Mouse (Mus musculus) mouse embryonic stem cell (cell line): ENCODE measurements around the gene Rgs12.

Experiments used
- in situ Hi-C, 2 experiments: fragments of 300-500 bp; cut with MboI; formaldehyde crosslinking; loops; 1 replicate in 1 of 2; 3 replicates in 1 of 2; pipeline ENCODE4 v1.14.3; 2019 to 2020; ENCODE audit warnings: low sequenced_read_pairs in 2 of 2, low pct_unique_long_range_greater_than_20kb in 1 of 2, mixed read lengths in 1 of 2; ENCODE audit not compliant: unreplicated experiment in 1 of 2

The Rgs12 gene

DNA sequence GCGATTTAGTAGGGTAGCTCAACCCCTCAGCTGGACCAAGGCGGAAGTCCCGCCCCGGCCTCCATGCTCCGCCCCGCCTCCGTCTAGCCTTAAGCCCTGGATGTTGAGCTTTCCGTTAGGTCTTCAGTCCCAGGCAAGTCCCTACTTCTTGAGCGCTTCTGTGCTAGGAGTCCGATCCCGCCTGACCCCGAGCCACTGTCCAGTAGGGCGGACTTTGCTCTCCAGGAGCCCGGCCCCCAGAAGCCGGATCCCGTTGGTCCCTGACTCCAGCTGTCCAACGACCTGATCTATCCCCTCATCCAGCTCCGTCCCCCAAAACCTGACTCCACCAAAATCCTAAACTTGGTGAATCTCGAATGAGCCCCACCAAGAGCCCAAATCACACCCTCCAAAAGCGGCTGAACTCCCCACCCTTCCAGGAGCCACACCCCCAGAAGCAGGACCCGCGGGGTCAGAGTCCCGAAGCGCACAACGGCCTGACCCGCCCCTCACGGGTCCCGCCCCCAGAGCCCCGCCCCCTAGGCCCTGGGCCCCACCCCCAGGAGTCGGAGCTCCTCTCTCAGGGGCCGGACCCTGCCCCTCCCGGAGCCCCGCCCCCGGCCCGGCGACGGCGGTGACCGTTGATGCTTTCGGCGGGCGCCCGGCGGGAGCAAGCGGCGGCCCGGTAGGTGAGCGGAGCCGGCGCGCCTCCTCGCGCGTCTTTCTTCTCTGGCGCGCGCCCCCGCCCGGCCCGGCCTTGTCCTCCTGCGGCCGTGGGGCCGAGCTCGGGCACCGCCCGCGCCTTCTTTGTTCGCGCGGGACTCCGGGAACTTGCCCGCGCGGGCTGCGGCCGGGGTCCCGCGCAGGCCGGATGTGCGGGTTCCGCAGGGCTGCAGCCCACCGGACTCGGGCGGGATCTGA lies at the start of gene Rgs12:
Gene Rgs12, plus strand, starts transcription at position 585 of the 900 bp plus-strand sequence.
- in situ Hi-C loops, result no loop called here

GRCm38 (mm10) chr5:34899787-34900469 lies 49.3 kb upstream of the Rgs12 start:
- in situ Hi-C loops, result no loop called here

GRCm38 (mm10) chr5:34902371-34902770 lies 46.9 kb upstream of the Rgs12 start:
- in situ Hi-C loops, result no loop called here

- in situ Hi-C loops, result no loop called here
Measured at GRCm38 (mm10) chr5:34902811-34903385, 46.3 kb upstream of the Rgs12 start.

GRCm38 (mm10) chr5:34904412-34904811 lies 44.8 kb upstream of the Rgs12 start:
- in situ Hi-C loops, result no loop called here

DNA sequence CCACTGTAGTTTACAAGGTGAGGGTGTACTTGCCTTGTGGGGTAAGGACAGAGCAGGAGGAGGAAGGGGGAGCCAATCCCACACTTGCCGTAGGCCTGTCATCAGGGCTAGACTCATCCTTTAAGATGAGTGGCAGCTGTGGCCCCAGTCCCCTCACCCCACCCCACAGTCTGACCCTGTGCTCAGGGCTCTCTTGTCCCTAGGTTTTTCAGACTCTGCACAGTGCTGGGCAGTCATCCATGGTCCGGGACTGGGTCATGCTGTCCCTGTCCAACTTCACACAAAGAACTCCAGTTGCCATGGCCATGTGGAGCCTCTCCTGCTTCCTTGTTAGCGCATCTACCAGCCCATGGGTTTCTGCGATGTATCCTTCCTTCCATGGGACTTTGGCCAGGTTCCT lies 42.0 kb upstream of the Rgs12 start:
- in situ Hi-C loops, result no loop called here

DNA sequence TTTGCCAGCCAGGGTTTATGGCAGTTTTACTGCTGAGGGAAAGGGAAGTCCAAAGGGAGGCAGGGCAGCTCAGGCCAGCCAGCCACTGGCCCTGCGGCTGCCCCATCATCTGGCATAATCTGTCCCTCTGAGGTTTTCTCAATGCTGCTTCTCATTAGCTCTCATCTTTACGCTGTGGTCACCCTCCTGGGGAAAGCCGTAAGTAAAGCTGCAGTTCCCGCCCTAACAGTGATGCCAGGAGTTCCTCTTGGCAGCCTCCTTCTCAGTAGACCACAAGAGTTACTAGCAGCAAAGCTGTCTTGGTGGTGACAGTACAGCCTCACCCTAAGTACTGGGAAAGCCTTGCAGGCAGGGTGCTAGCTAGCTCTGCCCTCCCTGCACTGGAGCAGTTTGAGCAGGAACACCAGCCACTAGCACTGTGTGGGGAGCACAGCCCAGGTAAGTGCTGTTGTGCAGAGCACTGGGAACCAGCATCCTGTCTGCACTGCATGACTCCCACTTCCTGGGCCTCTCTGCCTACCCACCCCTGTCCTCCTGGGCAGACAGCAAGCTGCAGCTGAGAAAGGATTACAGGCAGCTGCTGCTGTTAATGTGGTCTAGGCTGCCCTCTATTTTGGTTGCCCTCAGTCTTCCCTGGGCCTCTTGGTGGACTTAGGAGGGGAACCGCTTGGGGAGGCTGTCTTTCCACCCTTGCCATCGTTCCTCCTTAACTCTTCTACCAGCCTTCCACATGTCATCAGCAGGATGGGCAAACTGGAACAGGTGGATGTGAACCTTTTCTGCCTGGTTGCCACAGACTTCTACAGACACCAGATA lies 41.1 kb upstream of the Rgs12 start, which contains the start of gene Msantd1:
Gene Msantd1, plus strand, starts transcription at position 103 of the 816 bp plus-strand sequence.
- in situ Hi-C loops, result no loop called here

GRCm38 (mm10) chr5:34908726-34909633 lies 40.3 kb upstream of the Rgs12 start:
- in situ Hi-C loops, result no loop called here

DNA sequence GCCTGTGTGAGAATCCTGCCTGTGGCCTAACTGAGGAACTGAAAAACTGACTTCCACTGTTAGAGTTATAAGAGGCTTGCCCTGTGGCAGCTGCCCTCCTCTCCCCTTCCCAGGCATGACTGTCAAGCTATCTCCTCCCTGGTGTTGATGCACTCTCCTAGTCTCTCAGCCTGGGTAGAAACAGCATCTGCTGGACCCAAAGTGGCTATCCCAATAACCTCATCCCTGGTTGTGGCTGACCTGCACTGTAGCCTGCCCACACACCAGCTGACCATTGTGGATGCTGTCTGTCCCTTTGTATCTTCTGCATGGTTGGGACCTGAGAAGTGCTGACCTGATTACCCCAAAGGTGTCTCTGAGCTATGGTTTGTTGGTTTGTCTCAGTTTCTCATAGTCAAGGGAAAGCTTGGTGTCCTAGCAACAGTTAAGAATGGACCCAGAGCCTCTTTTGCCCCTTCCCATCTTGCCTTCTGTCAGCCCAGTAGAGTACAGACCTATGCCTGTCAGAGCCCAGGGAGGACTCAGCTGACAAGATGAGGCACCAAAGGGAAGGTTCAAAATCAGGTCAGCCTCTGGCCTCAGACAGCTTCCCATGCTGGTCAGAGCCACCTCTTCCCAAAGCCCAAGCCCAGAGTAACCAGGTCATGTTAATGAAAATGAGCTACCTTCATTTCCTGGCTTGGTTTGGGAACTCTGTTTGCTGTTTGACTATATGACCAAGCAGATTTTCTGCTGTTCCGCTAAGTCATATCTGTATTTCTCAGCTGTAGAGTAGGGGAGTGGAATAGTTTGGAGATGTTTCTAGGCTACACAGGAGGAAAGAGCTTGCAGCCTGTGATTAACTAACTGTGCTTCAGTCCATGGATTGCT lies 39.4 kb upstream of the Rgs12 start:
- in situ Hi-C loops, result no loop called here

GRCm38 (mm10) chr5:34910504-34910815 lies 38.8 kb upstream of the Rgs12 start:
- in situ Hi-C loops, result no loop called here

DNA sequence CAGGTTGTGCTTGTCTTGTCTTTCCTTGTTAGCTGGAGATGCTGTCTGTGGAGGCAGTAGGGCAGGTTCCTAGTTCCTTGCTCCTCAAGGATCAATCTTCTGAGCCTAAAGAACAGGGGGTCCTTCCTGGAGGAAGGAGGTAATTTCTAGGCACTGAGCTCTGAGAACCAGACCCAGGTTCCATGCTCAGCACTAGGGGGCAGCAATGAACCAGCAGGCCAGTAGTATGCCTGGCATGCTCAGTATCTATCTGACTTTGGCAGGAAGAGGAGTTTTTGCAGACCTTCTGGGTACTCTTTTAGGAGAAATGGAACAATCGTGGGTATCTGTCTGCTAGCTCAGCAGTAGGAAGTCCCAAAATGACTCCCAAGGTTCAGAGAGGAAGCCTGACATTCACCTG lies 33.4 kb upstream of the Rgs12 start:
- in situ Hi-C loops, result no loop called here

GRCm38 (mm10) chr5:34917234-34917655 lies 32.0 kb upstream of the Rgs12 start:
- in situ Hi-C loops, result no loop called here

DNA sequence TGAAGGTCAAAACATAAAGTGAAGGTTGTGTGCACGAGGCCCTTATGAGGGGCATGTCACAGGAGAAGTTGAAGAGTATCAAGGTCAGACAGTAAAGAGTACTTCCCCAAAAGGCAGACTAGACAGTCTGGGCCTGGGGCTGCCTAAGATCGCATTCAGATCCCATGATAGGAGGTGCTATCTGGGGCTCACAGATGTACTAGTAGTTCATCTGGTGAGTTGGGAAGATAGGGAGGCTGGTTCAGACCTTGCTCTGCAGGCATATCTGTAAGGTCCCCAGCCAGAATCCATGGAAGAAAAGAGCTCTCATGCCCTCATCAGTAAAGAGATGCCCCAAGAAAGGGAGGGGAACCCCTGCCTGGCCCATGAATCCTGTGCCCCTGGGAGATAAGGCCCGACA lies 30.5 kb upstream of the Rgs12 start:
- in situ Hi-C loops, result no loop called here

DNA sequence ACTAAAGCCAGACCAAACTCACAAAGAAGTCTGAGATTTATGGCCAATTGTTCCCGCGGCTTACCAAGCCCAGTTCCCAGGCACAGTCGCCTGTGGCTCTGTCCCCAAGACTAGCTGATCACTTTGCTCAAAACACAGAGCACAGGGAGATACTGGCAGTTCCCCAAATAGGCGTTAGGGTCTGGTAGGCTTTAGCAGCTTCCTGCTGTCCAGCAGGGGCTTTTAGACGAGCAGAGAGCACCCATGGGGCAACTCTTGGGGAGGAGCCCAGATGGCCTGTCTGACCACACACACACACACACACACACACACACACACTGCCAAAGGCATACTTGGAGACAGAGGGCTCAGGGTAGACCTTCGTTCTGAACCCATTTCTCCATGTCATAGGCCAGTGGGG lies 26.7 kb upstream of the Rgs12 start:
- in situ Hi-C loops, result no loop called here

GRCm38 (mm10) chr5:34923920-34924319 lies 25.3 kb upstream of the Rgs12 start:
- in situ Hi-C loops, result no loop called here

- in situ Hi-C loops, result no loop called here
Measured at GRCm38 (mm10) chr5:34924519-34924918, 24.7 kb upstream of the Rgs12 start.

GRCm38 (mm10) chr5:34927648-34928047 lies 21.6 kb upstream of the Rgs12 start:
- in situ Hi-C loops, result loop anchor here in 1 of 2 experiments (5.0 kb wide), 1 partner anchor 115 kb away; the partner anchor contains the start of gene Hgfac
